9 mouse cellular contexts compared by ENCODE assay signal in the genomic region with DNA sequence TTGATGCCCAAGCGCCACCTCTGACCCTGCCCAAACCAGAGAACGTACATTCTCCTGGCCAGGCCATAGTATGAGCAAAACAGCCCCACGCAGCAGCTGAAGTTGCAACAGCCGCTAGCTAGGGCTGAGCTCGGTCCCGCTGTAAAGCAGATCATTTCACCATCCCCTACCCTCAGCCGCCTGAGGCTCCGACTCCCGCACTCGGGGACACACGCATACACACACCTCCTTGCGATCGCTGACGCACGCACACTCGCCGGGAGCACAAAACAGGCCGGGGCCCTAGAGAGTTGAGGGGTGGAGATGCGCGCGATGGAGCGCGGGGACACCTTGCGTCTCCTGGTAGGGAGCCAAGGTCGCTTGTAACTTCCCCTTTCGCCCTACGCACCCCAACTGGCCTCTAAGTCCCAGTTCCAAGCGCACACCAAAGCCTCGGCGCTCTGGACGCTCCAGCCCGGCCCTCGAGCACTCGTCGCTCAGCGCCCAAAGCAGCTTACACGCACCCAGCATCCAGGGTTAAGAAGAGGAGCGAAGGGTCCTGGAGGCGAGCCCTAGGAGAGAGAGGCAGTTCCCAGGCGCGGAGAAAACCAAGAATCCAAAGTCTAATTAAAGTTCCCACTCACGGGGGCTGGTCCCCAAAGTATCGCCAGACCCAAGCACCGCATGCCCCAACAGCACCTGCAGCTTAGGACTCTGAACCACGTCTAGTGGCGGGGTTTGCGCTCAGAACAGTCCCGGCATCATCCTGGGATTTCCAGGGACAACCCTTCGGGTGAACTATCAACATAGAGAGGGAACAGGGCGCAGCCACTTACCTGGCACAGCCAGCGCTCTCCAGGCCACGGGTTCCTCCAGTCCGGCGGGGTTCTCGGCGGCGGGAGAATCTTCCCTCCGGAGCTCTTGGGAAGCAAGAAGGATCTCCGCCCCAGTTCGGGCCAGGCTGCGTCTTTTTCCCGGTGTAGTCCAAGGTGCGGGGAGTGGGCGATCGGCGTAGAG. TPM values are rescaled to one million over a fixed set of nuclear protein-coding genes. Genes with fewer than 3 reads are reported as not detected.
DNase-seq lines count a peak whose midpoint lies in the region; ATAC-seq lines count a peak whose summit lies in the region.
"Had no signal": no experiment of that assay in that cellular context is flagged by ENCODE, and none has a peak within 500 bp of the region (broad histone marks: within the 10 kb centered on the region; RNA-seq: fewer than 3 reads in every experiment).

No protein-coding gene starts in this region.

- H3K9ac ChIP-seq in heart, embryonic 11.5 days (ENCODE audit: low read depth, low read length) = 0 out of 2 replicates have a peak overlapping the region, but pooled peaks have one; percentile 34
- H3K9ac ChIP-seq in forebrain, embryonic 11.5 days (ENCODE audit: low read length) = peak overlapping the region; percentile 53
- peak overlapping the region; percentile 44 for H3K9ac ChIP-seq in kidney, embryonic 15.5 days
- peak overlapping the region; percentile 55 for H3K9ac ChIP-seq in midbrain, embryonic 12.5 days (replicated peaks)

- peaks cover 5% of the 10 kb centered on the region for H3K4me1 ChIP-seq in heart, embryonic 11.5 days (ENCODE audit: control insufficient read depth, insufficient read depth, low read length)
- peaks cover 4% of the 10 kb centered on the region; the same call in 1 of the 2 replicates for H3K4me1 ChIP-seq in forebrain, embryonic 11.5 days (replicated peaks; ENCODE audit: control insufficient read depth, insufficient read depth, low read length)
- H3K4me1 ChIP-seq in kidney, embryonic 15.5 days = peaks cover 30% of the 10 kb centered on the region
- H3K4me1 ChIP-seq in midbrain, embryonic 12.5 days = peaks cover 23% of the 10 kb centered on the region

- H3K4me3 ChIP-seq in heart, embryonic 11.5 days (ENCODE audit: low read depth, low read length) = peak overlapping the region; percentile 67
- H3K4me3 ChIP-seq in forebrain, embryonic 11.5 days (ENCODE audit: low read depth, low read length) = peak overlapping the region; percentile 54
- H3K4me3 ChIP-seq in kidney, embryonic 15.5 days (replicated peaks) = peak overlapping the region; percentile 63
- peak overlapping the region; percentile 62 for H3K4me3 ChIP-seq in midbrain, embryonic 12.5 days

- H3K4me2 ChIP-seq in heart, embryonic 11.5 days = peak overlapping the region; percentile 98
- H3K4me2 ChIP-seq in forebrain, embryonic 11.5 days (ENCODE audit: low read depth, low read length, severe bottlenecking) = peak overlapping the region; percentile 92
- peak overlapping the region; percentile 96 for H3K4me2 ChIP-seq in kidney, embryonic 15.5 days
- H3K4me2 ChIP-seq in midbrain, embryonic 12.5 days (replicated peaks) = peak overlapping the region; percentile 94

- no peaks in the 10 kb centered on the region for H3K9me3 ChIP-seq in heart, embryonic 11.5 days (replicated peaks; ENCODE audit: control insufficient read depth, low read length)
- H3K9me3 ChIP-seq in forebrain, embryonic 11.5 days (ENCODE audit: control insufficient read depth, low read length) = no peaks in the 10 kb centered on the region
- no peaks in the 10 kb centered on the region for H3K9me3 ChIP-seq in kidney, embryonic 15.5 days (replicated peaks)
- H3K9me3 ChIP-seq in midbrain, embryonic 12.5 days = no peaks in the 10 kb centered on the region

- peaks cover 53% of the 10 kb centered on the region for H3K27me3 ChIP-seq in heart, embryonic 11.5 days (ENCODE audit: control insufficient read depth, insufficient read depth, low read length)
- H3K27me3 ChIP-seq in forebrain, embryonic 11.5 days (ENCODE audit: control insufficient read depth, insufficient read depth, low read length) = peaks cover 42% of the 10 kb centered on the region
- H3K27me3 ChIP-seq in kidney, embryonic 15.5 days = peaks cover 63% of the 10 kb centered on the region
- H3K27me3 ChIP-seq in midbrain, embryonic 12.5 days = peaks cover 87% of the 10 kb centered on the region

- ATAC-seq in heart, embryonic 11.5 days (replicated peaks; ENCODE audit: insufficient number of reproducible peaks, low FRiP score, low TSS enrichment) = no peak; the same call in 1 of the 2 replicates
- peak; percentile 50; the same call in 1 of the 2 replicates for ATAC-seq in forebrain, embryonic 11.5 days (replicated peaks; ENCODE audit: low FRiP score)
- ATAC-seq in kidney, embryonic 15.5 days (replicated peaks; ENCODE audit: low FRiP score) = peak; percentile 19
- ATAC-seq in midbrain, embryonic 12.5 days (ENCODE audit: low FRiP score, low read depth) = no peak; the same call in 1 of the 2 replicates

- DNase-seq in heart, adult 9 months (ENCODE audit: low spot score in 2 of 2) = no peak
- peak; percentile 74 for DNase-seq in R1 (ENCODE audit: low read depth, low spot score)
- DNase-seq in forebrain, embryonic 11.5 days (ENCODE audit: low spot score) = peak; percentile 61
- no peak for DNase-seq in T-cell, adult 2 months (ENCODE audit: low spot score)
- no peak for DNase-seq in thymus, postnatal 25 days

- H3K27ac ChIP-seq in heart, embryonic 11.5 days (ENCODE audit: low read depth, low read length) = no peak overlapping the region
- H3K27ac ChIP-seq in forebrain, embryonic 11.5 days (ENCODE audit: low read depth, low read length) = no peak overlapping the region
- H3K27ac ChIP-seq in kidney, embryonic 15.5 days = no peak overlapping the region
- H3K27ac ChIP-seq in midbrain, embryonic 12.5 days (replicated peaks) = peak overlapping the region; percentile 68

- H3K36me3 ChIP-seq in heart, embryonic 11.5 days (ENCODE audit: control insufficient read depth, insufficient read depth, low read length) = no peaks in the 10 kb centered on the region
- no peaks in the 10 kb centered on the region for H3K36me3 ChIP-seq in forebrain, embryonic 11.5 days (ENCODE audit: control insufficient read depth, insufficient read depth, low read length)
- H3K36me3 ChIP-seq in kidney, embryonic 15.5 days = no peaks in the 10 kb centered on the region
- no peaks in the 10 kb centered on the region for H3K36me3 ChIP-seq in midbrain, embryonic 12.5 days
- H3K36me3 ChIP-seq: G1E had no signal

- under 1% methylated on average over 66 of the region's 66 CpGs for WGBS in heart, embryonic 11.5 days (ENCODE audit: insufficient replicate concordance)
- WGBS in forebrain, embryonic 11.5 days = under 1% methylated on average over 66 of the region's 66 CpGs
- under 1% methylated on average over 65 of the region's 66 CpGs for WGBS in kidney, embryonic 15.5 days
- under 1% methylated on average over 66 of the region's 66 CpGs for WGBS in midbrain, embryonic 12.5 days

RNA-seq across cellular contexts. Expression of a gene that starts 0.7 kb away (rescaled TPM):
- 1.2 and 1.6 TPM in 2 replicates for polyA plus RNA-seq in heart, embryonic 11.5 days (2014; fragmentation: Nextera tagmentation; extraction: Ambion mirVana)
- 11.4 and 12.0 TPM in 2 replicates for polyA plus RNA-seq in forebrain, embryonic 11.5 days (2014; fragmentation: Nextera tagmentation; extraction: Ambion mirVana)
- 11.1 and 13.0 TPM in 2 replicates for polyA plus RNA-seq in kidney, embryonic 15.5 days (2015; fragmentation: Nextera tagmentation; extraction: Ambion mirVana)
- polyA plus RNA-seq in midbrain, embryonic 12.5 days (2016; fragmentation: Nextera tagmentation; extraction: Ambion mirVana) = 15.7 and 18.9 TPM in 2 replicates
- polyA plus RNA-seq: G1E had no signal

Comparison
In these comparisons a context has a peak if more than half of its experiments do, and no peak if none do; other contexts are left out.
1. ATAC-seq: peak in forebrain, embryonic 11.5 days (single experiment) and kidney, embryonic 15.5 days (single experiment); none in heart, embryonic 11.5 days (single experiment) and midbrain, embryonic 12.5 days (single experiment).
2. DNase-seq: peak in R1 (single experiment) and forebrain, embryonic 11.5 days (single experiment); none in heart, adult 9 months (0 of 2), T-cell, adult 2 months (single experiment) and thymus, postnatal 25 days (single experiment).
3. Peak in every context shown above with its lines, with median percentiles within 50 percentile points of each other: H3K4me2 ChIP-seq, H3K4me3 ChIP-seq and H3K9ac ChIP-seq.